Mouse (Mus musculus) CH12.LX (cell line): ENCODE measurements at regions not wholly inside any gene's neighbourhood (a gene's known extent, or its start where the extent isn't known, plus 50 kb on each side); places are given as distances from the start of the nearest gene placed in this dataset.

Source experiments
- DNase-seq: peaks from one replicate; pipeline ENCODE4 v3.0.0-alpha.2; 2013; ENCODE audit errors: extremely low read depth
- H3K27ac ChIP-seq: 2 replicates; pipeline ENCODE4 v1.5.1; 2012; ENCODE audit warnings: low read depth, mild to moderate bottlenecking, control low read depth, moderate library complexity; ENCODE audit not compliant: insufficient read depth
- H3K27me3 ChIP-seq: replicated peaks from 2 replicates; pipeline ENCODE3; 2012; ENCODE audit warnings: inconsistent platforms
- H3K36me3 ChIP-seq, 2 experiments: replicated peaks in 1 of 2; 2 replicates each; pipeline versions ENCODE3 to v1.6.1; 2012; ENCODE audit warnings: inconsistent platforms in 1 of 2, low read length in 1 of 2, mild to moderate bottlenecking in 1 of 2, mixed read lengths in 1 of 2, moderate library complexity in 1 of 2; ENCODE audit not compliant: control insufficient read depth in 1 of 2, insufficient read depth in 1 of 2
- H3K4me1 ChIP-seq, 2 experiments: 2 replicates each; pipeline ENCODE4 v1.6.1; 2012; ENCODE audit warnings: inconsistent platforms in 1 of 2, moderate library complexity in 1 of 2; ENCODE audit not compliant: insufficient read depth in 2 of 2, control insufficient read depth in 1 of 2
- H3K4me2 ChIP-seq: 2 replicates; pipeline ENCODE4 v1.6.1; 2012; ENCODE audit warnings: low read depth, mild to moderate bottlenecking, control low read depth; ENCODE audit not compliant: poor library complexity, insufficient read depth, severe bottlenecking
- H3K4me3 ChIP-seq, 3 experiments: fragments of 150-350 bp in 1 of 3; sonication (generic) in 1 of 3; replicated peaks in 1 of 3; 2 replicates each; pipeline versions ENCODE3 to v1.5.1; 2011 to 2012; ENCODE audit warnings: low read depth in 2 of 3, low read length in 2 of 3, mild to moderate bottlenecking in 2 of 3, moderate library complexity in 2 of 3, control low read depth in 1 of 3, improper control_type of control experiment in 1 of 3, inconsistent platforms in 1 of 3, mixed read lengths in 1 of 3; ENCODE audit not compliant: poor library complexity in 1 of 3
- H3K79me2 ChIP-seq: replicated peaks from 2 replicates; pipeline ENCODE4 v1.6.1; 2012; ENCODE audit warnings: mild to moderate bottlenecking, moderate library complexity; ENCODE audit not compliant: control insufficient read depth, poor library complexity, insufficient read depth, severe bottlenecking; ENCODE audit errors: extremely low read depth
- H3K9ac ChIP-seq: 2 replicates; pipeline ENCODE4 v1.6.1; 2012; ENCODE audit warnings: low read depth, mild to moderate bottlenecking, control low read depth, moderate library complexity; ENCODE audit not compliant: insufficient read depth
- H3K9me3 ChIP-seq: replicated peaks from 2 replicates; pipeline ENCODE3; 2012; ENCODE audit warnings: low read length, inconsistent platforms, mixed read lengths
- BHLHE40 ChIP-seq: IDR thresholded peaks from 2 replicates; pipeline ENCODE4 v1.6.1; 2011; ENCODE audit warnings: mild to moderate bottlenecking, low read depth, low read length, improper control_type of control experiment
- CHD1 ChIP-seq: IDR thresholded peaks from 2 replicates; pipeline ENCODE4 v1.6.1; 2012; ENCODE audit warnings: low read depth, low read length, improper control_type of control experiment, inconsistent platforms
- CTCF ChIP-seq, 2 experiments: IDR thresholded peaks in 1 of 2; conservative IDR thresholded peaks in 1 of 2; 2 replicates each; pipeline ENCODE4 v1.5.1; 2011 to 2012; ENCODE audit warnings: low read depth in 2 of 2, low read length in 2 of 2, improper control_type of control experiment in 1 of 2, inconsistent platforms in 1 of 2, mild to moderate bottlenecking in 1 of 2, moderate library complexity in 1 of 2
- E2F4 ChIP-seq: IDR thresholded peaks from 2 replicates; pipeline ENCODE4 v1.6.1; 2011; ENCODE audit warnings: low read depth, low read length, improper control_type of control experiment; ENCODE audit not compliant: insufficient replicate concordance
- ELF1 ChIP-seq: IDR thresholded peaks from 2 replicates; pipeline ENCODE4 v1.6.1; 2014; ENCODE audit warnings: low read depth, mild to moderate bottlenecking, inconsistent platforms, low read length, improper control_type of control experiment
- EP300 ChIP-seq: IDR thresholded peaks from 2 replicates; pipeline ENCODE4 v1.6.1; 2011; ENCODE audit warnings: low read length, improper control_type of control experiment
- HCFC1 ChIP-seq: IDR thresholded peaks from 2 replicates; pipeline ENCODE4 v1.6.1; 2012; ENCODE audit warnings: low read depth, mild to moderate bottlenecking, inconsistent platforms, low read length, improper control_type of control experiment
- IRF4 ChIP-seq: IDR thresholded peaks from 2 replicates; pipeline ENCODE4 v1.6.1; 2014; ENCODE audit warnings: low read depth, mild to moderate bottlenecking, inconsistent platforms, low read length, improper control_type of control experiment
- JUN ChIP-seq: IDR thresholded peaks from 2 replicates; pipeline ENCODE4 v1.6.1; 2011; ENCODE audit warnings: low read depth, mild to moderate bottlenecking, low read length, improper control_type of control experiment, moderate library complexity; ENCODE audit not compliant: insufficient read depth
- KAT2A ChIP-seq: IDR thresholded peaks from 2 replicates; pipeline ENCODE4 v1.6.1; 2012; ENCODE audit warnings: low read length, improper control_type of control experiment, inconsistent platforms; ENCODE audit not compliant: insufficient replicate concordance
- MAFK ChIP-seq: IDR thresholded peaks from 2 replicates; pipeline ENCODE4 v1.6.1; 2011; ENCODE audit warnings: low read length, improper control_type of control experiment; ENCODE audit not compliant: insufficient replicate concordance
- MAX ChIP-seq: IDR thresholded peaks from 2 replicates; pipeline ENCODE4 v1.6.1; 2011; ENCODE audit warnings: low read length, improper control_type of control experiment
- MAZ ChIP-seq: IDR thresholded peaks from 2 replicates; pipeline ENCODE4 v1.6.1; 2012; ENCODE audit warnings: low read depth, mild to moderate bottlenecking, inconsistent platforms, low read length, improper control_type of control experiment, moderate library complexity
- MXI1 ChIP-seq: IDR thresholded peaks from 2 replicates; pipeline ENCODE4 v1.6.1; 2011; ENCODE audit warnings: mild to moderate bottlenecking, low read depth, low read length, improper control_type of control experiment
- MYC ChIP-seq: IDR thresholded peaks from 2 replicates; pipeline ENCODE4 v1.6.1; 2011; ENCODE audit warnings: low read depth, mild to moderate bottlenecking, improper control_type of control experiment, low read length
- NELFE ChIP-seq: IDR thresholded peaks from 2 replicates; pipeline ENCODE4 v1.6.1; 2011; ENCODE audit warnings: low read depth, low read length, improper control_type of control experiment
- PAX5 ChIP-seq: IDR thresholded peaks from 2 replicates; pipeline ENCODE4 v1.6.1; 2012; ENCODE audit warnings: low read length, inconsistent platforms, mixed read lengths
- POLR2AphosphoS2 ChIP-seq: IDR thresholded peaks from 2 replicates; pipeline ENCODE4 v1.6.1; 2011; ENCODE audit warnings: low read depth, low read length, improper control_type of control experiment
- SIN3A ChIP-seq: IDR thresholded peaks from 2 replicates; pipeline ENCODE4 v1.6.1; 2012; ENCODE audit warnings: low read length, improper control_type of control experiment, inconsistent platforms
- TCF12 ChIP-seq: IDR thresholded peaks from 2 replicates; pipeline ENCODE4 v1.6.1; 2014; ENCODE audit warnings: low read depth, mild to moderate bottlenecking, inconsistent platforms, low read length, improper control_type of control experiment
- UBTF ChIP-seq: IDR thresholded peaks from 2 replicates; pipeline ENCODE4 v1.6.1; 2012; ENCODE audit warnings: low read depth, mild to moderate bottlenecking, inconsistent platforms, low read length, improper control_type of control experiment, moderate library complexity
- USF1 ChIP-seq: IDR thresholded peaks from 2 replicates; pipeline ENCODE4 v1.6.1; 2014; ENCODE audit warnings: low read depth, mild to moderate bottlenecking, inconsistent platforms, low read length, improper control_type of control experiment
- USF2 ChIP-seq: conservative IDR thresholded peaks from 2 replicates; pipeline ENCODE4 v1.6.1; 2011; ENCODE audit warnings: low read depth, low read length, improper control_type of control experiment
- ZC3H11A ChIP-seq: IDR thresholded peaks from 2 replicates; pipeline ENCODE4 v1.6.1; 2012; ENCODE audit warnings: low read depth, mild to moderate bottlenecking, inconsistent platforms, low read length, improper control_type of control experiment
- ZKSCAN1 ChIP-seq: IDR thresholded peaks from 2 replicates; pipeline ENCODE4 v1.6.1; 2012; ENCODE audit warnings: low read depth, inconsistent platforms, low read length, improper control_type of control experiment, borderline replicate concordance
- ZMIZ1 ChIP-seq: IDR thresholded peaks from 2 replicates; pipeline ENCODE4 v1.6.1; 2012; ENCODE audit warnings: low read depth, mild to moderate bottlenecking, inconsistent platforms, low read length, improper control_type of control experiment
- dilution Hi-C: fragments of 300-500 bp; cut with MboI; formaldehyde crosslinking; loops from 2 replicates; pipeline ENCODE4 v1.14.3; 2020; ENCODE audit warnings: low sequenced_read_pairs; ENCODE audit not compliant: extremely low pct_unique_long_range_greater_than_20kb, extremely low pct_ligation_motif_present
- in situ Hi-C: fragments of 300-500 bp; cut with MboI; formaldehyde crosslinking; loops from 3 replicates; pipeline ENCODE4 v1.14.3; 2019; ENCODE audit warnings: low sequenced_read_pairs, low pct_ligation_motif_present, low pct_unique_long_range_greater_than_20kb, mixed read lengths

- dilution Hi-C loops: no loop called here
- Histone ChIP-seq H3K27ac (no peak overlapping the region), H3K4me2 (no peak overlapping the region), H3K9ac (no peak overlapping the region), H3K4me3 (no peak overlapping the region), H3K9me3 (no peaks in the 10 kb centered on the region), H3K4me1 (peaks cover 15 to 43% of the 10 kb centered on the region in 2 experiments), H3K27me3 (no peaks in the 10 kb centered on the region), H3K36me3 (no peaks in the 10 kb centered on the region), H3K79me2 (no peaks in the 10 kb centered on the region)
- no peak for DNase-seq
- in situ Hi-C loops: no loop called here
- TF ChIP-seq NELFE (no peak), KAT2A (no peak), MYC (no peak), ZMIZ1 (no peak), ZKSCAN1 (no peak), MXI1 (no peak), MAFK (no peak), CTCF (conservative IDR thresholded peaks at IDR 0.05 in 1 of 2, IDR thresholded peaks at IDR 0.05 in 1 of 2; ENCODE audit: low read depth in 2 of 2, low read length in 2 of 2) (no peak), MAZ (no peak), PAX5 (no peak), CHD1 (no peak), USF2 (no peak), TCF12 (no peak)
- TF ChIP-seq, all 38 proteins: peak for 0
These were observed 195.5 kb downstream of the Rybp start for GRCm38 (mm10) chr6:100091815-100092214.

- Histone ChIP-seq H3K27ac (no peak overlapping the region), H3K36me3 (no peaks in the 10 kb centered on the region), H3K9me3 (no peaks in the 10 kb centered on the region), H3K4me3 (no peak overlapping the region), H3K9ac (no peak overlapping the region), H3K4me2 (no peak overlapping the region), H3K79me2 (no peaks in the 10 kb centered on the region), H3K27me3 (no peaks in the 10 kb centered on the region), H3K4me1 (peaks cover 29 to 63% of the 10 kb centered on the region in 2 experiments)
- dilution Hi-C loops (no loop called here), in situ Hi-C loops (no loop called here)
- no peak for TF ChIP-seq E2F4
- no peak for TF ChIP-seq ELF1
- no peak for DNase-seq
These were observed 198.7 kb downstream of the Rybp start for GRCm38 (mm10) chr6:100088576-100088975.

GRCm38 (mm10) chr6:100086807-100087206 is 200.5 kb downstream of the Rybp start:
- peak overlapping the region; percentile 87 for H3K27ac ChIP-seq
- peak overlapping the region; percentile 39 for H3K9ac ChIP-seq
- H3K4me2 ChIP-seq: peak overlapping the region; percentile 24
- no peak overlapping the region for H3K4me3 ChIP-seq
- dilution Hi-C loops (no loop called here), in situ Hi-C loops (no loop called here)
- H3K27me3 ChIP-seq: no peaks in the 10 kb centered on the region
- no peaks in the 10 kb centered on the region for H3K9me3 ChIP-seq
- H3K36me3 ChIP-seq: no peaks in the 10 kb centered on the region
- peaks cover 35 to 74% of the 10 kb centered on the region in 2 experiments for H3K4me1 ChIP-seq
- peak; percentile 81 for DNase-seq
- no peaks in the 10 kb centered on the region for H3K79me2 ChIP-seq
- peak; percentile 59; the same call in 1 of the 2 replicates for TF ChIP-seq TCF12
- no peak for TF ChIP-seq ZC3H11A
- TF ChIP-seq UBTF: no peak
- peak; percentile 95 for TF ChIP-seq MAX
- TF ChIP-seq EP300: peak; percentile 69; the same call in 1 of the 2 replicates
- no peak for TF ChIP-seq ZKSCAN1
- peak; percentile 83 for TF ChIP-seq IRF4
- TF ChIP-seq SIN3A: no peak
- no peak for TF ChIP-seq MAFK
- TF ChIP-seq USF1: no peak
- peak; percentile 52 for TF ChIP-seq HCFC1
- TF ChIP-seq JUN: peak; percentile 48
- no peak for TF ChIP-seq PAX5
- TF ChIP-seq BHLHE40: peak; percentile 97
- no peak for TF ChIP-seq KAT2A
- TF ChIP-seq E2F4: 0 out of 2 replicates have a peak, but pooled peaks have one; percentile 32
- no peak for TF ChIP-seq POLR2AphosphoS2
- TF ChIP-seq CTCF (conservative IDR thresholded peaks at IDR 0.05 in 1 of 2, IDR thresholded peaks at IDR 0.05 in 1 of 2; ENCODE audit: low read depth in 2 of 2, low read length in 2 of 2): no peak
- peak; percentile 57; the same call in 1 of the 2 replicates for TF ChIP-seq MXI1
